Mouse (Mus musculus) midbrain, embryonic 14.5 days (tissue): ENCODE measurements around the gene Gm20458. TPM values are rescaled to one million over a fixed set of nuclear protein-coding genes. Genes with fewer than 3 reads are reported as not detected.

ENCODE experiments used
- ATAC-seq: fragments of 200-750 bp; cut with Nextera tagmentation; 2 replicates; pipeline ENCODE4 v1.8.0; 2017; ENCODE audit warnings: moderate number of reproducible peaks, moderate library complexity; ENCODE audit not compliant: low FRiP score, low TSS enrichment
- DNase-seq: peaks from one replicate; pipeline ENCODE4 v3.0.0-alpha.2; 2015
- H3K27ac ChIP-seq: fragments of 300-500 bp; sonication (generic); replicated peaks from 2 replicates; pipeline ENCODE4 v1.5.1; 2014; ENCODE audit warnings: mild to moderate bottlenecking, low read depth, low read length, moderate library complexity
- H3K27me3 ChIP-seq: fragments of 300-500 bp; sonication (generic); 2 replicates; pipeline ENCODE4 v1.6.1; 2014; ENCODE audit warnings: low read length, control low read depth, mixed read lengths; ENCODE audit not compliant: control insufficient read depth, insufficient read depth
- H3K36me3 ChIP-seq: fragments of 300-500 bp; sonication (generic); 2 replicates; pipeline ENCODE4 v1.6.1; 2014; ENCODE audit warnings: low read length, control low read depth; ENCODE audit not compliant: control insufficient read depth, insufficient read depth
- H3K4me1 ChIP-seq: fragments of 300-500 bp; sonication (generic); 2 replicates; pipeline ENCODE4 v1.6.1; 2014; ENCODE audit warnings: mild to moderate bottlenecking, antibody characterized with exemption, low read length, control low read depth; ENCODE audit not compliant: control insufficient read depth, insufficient read depth
- H3K4me2 ChIP-seq: fragments of 300-500 bp; sonication (generic); 2 replicates; pipeline ENCODE4 v1.6.1; 2014; ENCODE audit warnings: mild to moderate bottlenecking, low read length, moderate library complexity
- H3K4me3 ChIP-seq: fragments of 300-500 bp; sonication (generic); replicated peaks from 2 replicates; pipeline ENCODE4 v1.5.1; 2014; ENCODE audit warnings: low read depth, low read length
- H3K9ac ChIP-seq: fragments of 300-500 bp; sonication (generic); replicated peaks from 2 replicates; pipeline ENCODE4 v1.6.1; 2014; ENCODE audit warnings: mild to moderate bottlenecking, low read length, moderate library complexity
- H3K9me3 ChIP-seq: fragments of 300-500 bp; sonication (generic); 2 replicates; pipeline ENCODE4 v1.6.1; 2016; ENCODE audit warnings: low read length, control low read depth, mixed read lengths; ENCODE audit not compliant: control insufficient read depth
- WGBS: fragments of 180-500 bp; shearing (Covaris S2); extraction: QIAGEN DNeasy Blood & Tissue Kit; methylation state at CpG from one replicate; pipeline ENCODE4 v1.1.7; 2014; 5-methylcytosine and 5-hydroxymethylcytosine counted together
- polyA plus RNA-seq: library from polyadenylated mRNA; unstranded; fragments of >200 nt; fragmentation: Nextera tagmentation; extraction: Ambion mirVana; gene quantifications from 2 replicates; pipeline ENCODE4 v1.2.1, GENCODE M21; 2014

Gene Gm20458
- polyA plus RNA-seq, 1 experiment from 2014 or later: 5.1 TPM

DNA sequence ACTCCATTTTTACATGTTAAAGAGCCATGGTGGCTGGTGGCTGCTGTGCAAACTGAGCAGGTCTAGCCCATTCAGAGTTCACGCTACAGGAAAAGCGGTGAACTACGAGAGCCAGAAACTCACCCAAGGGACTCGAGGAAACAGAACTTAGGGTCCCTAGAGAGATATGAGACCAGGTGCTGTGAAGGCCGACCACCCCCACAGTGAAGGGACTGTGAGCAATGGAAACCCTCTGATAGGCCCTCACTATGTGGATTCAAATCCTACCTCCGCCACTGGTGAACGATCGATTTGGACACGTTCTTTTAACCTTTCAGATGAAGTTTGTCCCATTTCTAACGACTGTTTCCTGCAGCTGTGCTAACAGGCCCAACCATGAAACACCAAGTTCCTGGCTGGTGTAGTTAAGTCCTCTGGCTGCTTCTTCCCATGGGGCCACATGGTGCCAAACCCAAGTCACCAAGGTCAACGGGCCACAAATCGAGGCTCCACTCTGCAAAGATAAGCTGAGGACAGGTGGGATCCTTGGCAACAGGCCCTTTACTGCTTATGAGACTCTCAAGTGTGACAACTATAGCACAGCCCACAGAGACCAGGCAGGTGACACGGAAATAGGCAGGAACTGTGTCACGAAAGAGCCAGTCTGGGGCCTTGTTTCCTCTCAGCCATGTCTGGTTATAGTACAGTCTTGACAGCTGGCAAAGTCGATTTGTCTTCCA, 37.9 kb upstream of the Gm20458 start:
- H3K27me3 ChIP-seq: no peaks in the 10 kb centered on the region
- no peaks in the 10 kb centered on the region for H3K36me3 ChIP-seq
- DNase-seq (no peak), ATAC-seq (no peak)
- H3K4me2 ChIP-seq: no peak overlapping the region
- H3K27ac ChIP-seq: no peak overlapping the region
- no peaks in the 10 kb centered on the region for H3K9me3 ChIP-seq
- WGBS: 92% methylated on average over 15 of the region's 15 CpGs
- no peak overlapping the region for H3K9ac ChIP-seq
- H3K4me1 ChIP-seq: no peaks in the 10 kb centered on the region
- H3K4me3 ChIP-seq: no peak overlapping the region

DNA sequence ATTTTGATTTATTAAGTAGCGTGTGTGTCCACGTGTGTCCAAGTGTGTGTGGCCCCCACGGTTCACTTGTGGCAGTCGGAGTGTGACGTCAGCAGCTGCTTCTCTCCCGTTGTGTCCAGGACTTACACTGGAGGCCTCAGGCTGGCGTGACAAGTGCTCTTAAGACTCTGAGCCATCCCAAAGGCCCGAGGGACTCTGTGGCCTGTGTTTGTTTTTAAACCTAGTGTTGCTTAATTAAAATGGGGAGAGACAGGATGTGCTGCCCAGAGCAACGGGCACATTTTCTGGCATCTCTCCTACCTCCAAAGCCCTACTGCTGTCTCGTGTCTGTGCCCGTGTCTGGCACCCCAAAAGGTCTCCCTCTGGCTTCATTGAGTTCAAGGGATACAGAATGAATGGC, 37.3 kb upstream of the Gm20458 start:
- H3K4me3 ChIP-seq: no peak overlapping the region
- no peaks in the 10 kb centered on the region for H3K9me3 ChIP-seq
- no peak overlapping the region for H3K27ac ChIP-seq
- H3K36me3 ChIP-seq: no peaks in the 10 kb centered on the region
- 92% methylated on average over 11 of the region's 11 CpGs for WGBS
- no peak overlapping the region for H3K4me2 ChIP-seq
- no peaks in the 10 kb centered on the region for H3K27me3 ChIP-seq
- DNase-seq: no peak
- H3K4me1 ChIP-seq: no peaks in the 10 kb centered on the region
- ATAC-seq: no peak
- no peak overlapping the region for H3K9ac ChIP-seq

DNA sequence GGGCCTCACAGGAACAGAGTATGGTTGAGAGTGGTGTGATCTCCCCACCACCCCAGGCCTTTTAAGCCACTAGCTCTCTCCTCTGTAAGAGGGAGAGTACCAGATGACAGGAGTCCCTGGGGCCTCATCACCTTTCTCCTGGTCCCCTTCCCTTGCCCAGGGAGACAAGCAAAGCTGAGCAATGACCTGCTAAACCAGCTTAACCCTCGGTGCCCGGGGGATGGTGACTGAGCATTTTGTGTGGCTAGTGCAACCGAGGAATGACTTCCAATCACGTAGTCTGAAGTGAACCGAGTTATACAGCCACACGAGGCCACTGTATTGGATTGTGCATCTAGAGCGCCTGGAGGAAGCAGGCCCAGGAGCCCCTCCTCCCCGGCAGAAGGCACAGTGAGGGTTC, 36.4 kb upstream of the Gm20458 start:
- no peak overlapping the region for H3K4me2 ChIP-seq
- no peaks in the 10 kb centered on the region for H3K36me3 ChIP-seq
- no peaks in the 10 kb centered on the region for H3K9me3 ChIP-seq
- no peak overlapping the region for H3K4me3 ChIP-seq
- H3K27me3 ChIP-seq: no peaks in the 10 kb centered on the region
- no peaks in the 10 kb centered on the region for H3K4me1 ChIP-seq
- DNase-seq (no peak), ATAC-seq (no peak)
- 86% methylated on average over 8 of the region's 8 CpGs for WGBS
- H3K9ac ChIP-seq: no peak overlapping the region
- H3K27ac ChIP-seq: no peak overlapping the region

DNA sequence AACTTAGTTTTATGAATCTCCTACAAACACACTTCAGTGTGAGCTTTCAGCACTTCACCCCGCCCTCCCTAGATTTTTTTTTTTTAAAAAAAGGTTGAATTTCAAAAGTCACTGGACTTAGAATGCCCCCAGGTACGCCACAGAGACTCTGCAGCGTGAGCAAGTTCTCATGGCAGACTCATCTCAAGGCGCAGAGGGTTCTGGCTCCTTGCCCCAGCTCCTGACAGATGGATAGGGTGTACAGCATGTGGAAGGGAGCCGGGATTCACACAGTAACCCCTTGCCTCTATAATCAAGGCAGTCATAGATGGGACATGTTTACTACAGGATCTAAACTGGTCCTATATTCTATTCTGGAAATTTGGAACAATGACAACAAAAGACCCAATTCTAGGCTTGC, 35.4 kb upstream of the Gm20458 start:
- no peak for ATAC-seq
- Histone ChIP-seq H3K4me3 (no peak overlapping the region), H3K9me3 (no peaks in the 10 kb centered on the region), H3K4me2 (no peak overlapping the region), H3K4me1 (no peaks in the 10 kb centered on the region), H3K27ac (no peak overlapping the region), H3K36me3 (no peaks in the 10 kb centered on the region), H3K27me3 (no peaks in the 10 kb centered on the region), H3K9ac (no peak overlapping the region)
- DNase-seq: no peak
- 90% methylated on average over 5 of the region's 5 CpGs for WGBS

DNA sequence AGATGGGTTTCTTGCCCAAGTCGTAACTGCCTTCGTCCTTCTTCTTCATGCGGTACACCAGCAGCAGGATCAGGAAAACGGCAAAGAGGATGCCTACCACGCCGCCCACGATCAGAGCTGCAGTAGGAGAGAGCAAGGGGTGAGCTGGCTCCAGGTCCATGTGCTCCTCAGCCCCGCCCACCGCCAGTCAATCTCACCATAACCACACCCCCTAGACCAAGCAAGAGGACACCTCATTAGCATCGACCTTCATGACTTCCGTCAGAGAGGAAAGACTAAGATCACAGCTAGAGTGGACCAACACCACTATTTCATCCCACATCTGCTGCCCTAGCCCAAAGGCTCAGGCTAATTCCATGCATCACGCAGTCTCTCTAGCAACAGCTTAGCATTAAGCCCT, 34.6 kb upstream of the Gm20458 start:
- no peak overlapping the region for H3K9ac ChIP-seq
- no peak overlapping the region for H3K27ac ChIP-seq
- no peaks in the 10 kb centered on the region for H3K27me3 ChIP-seq
- no peak overlapping the region for H3K4me2 ChIP-seq
- H3K4me3 ChIP-seq: no peak overlapping the region
- H3K4me1 ChIP-seq: no peaks in the 10 kb centered on the region
- DNase-seq (no peak), ATAC-seq (no peak)
- H3K9me3 ChIP-seq: no peaks in the 10 kb centered on the region
- no peaks in the 10 kb centered on the region for H3K36me3 ChIP-seq
- 32% methylated on average over 12 of the region's 12 CpGs for whole genome bisulfite sequencing

DNA sequence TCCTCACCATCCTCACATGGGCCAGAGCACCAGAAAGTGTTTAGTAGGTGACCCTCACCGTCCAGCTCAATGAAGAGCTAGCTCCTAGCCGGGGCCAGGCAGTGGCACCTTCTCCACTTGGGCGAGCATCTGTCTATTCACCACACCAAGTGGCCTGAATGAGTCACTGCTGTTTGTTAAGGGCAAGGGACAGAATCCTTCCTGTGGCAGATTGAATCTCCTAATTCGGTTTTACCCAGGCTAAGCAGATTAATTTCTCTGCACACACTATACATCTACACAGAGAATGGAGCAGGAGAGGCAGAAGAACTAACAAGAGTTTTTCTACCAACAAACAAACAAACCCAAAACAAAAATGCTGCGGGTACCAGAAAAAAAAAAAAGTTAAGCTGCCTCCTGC, 33.8 kb upstream of the Gm20458 start:
- H3K9ac ChIP-seq: no peak overlapping the region
- DNase-seq (no peak), ATAC-seq (no peak)
- WGBS: 86% methylated on average over 5 of the region's 5 CpGs
- H3K4me3 ChIP-seq: no peak overlapping the region
- no peaks in the 10 kb centered on the region for H3K27me3 ChIP-seq
- no peak overlapping the region for H3K27ac ChIP-seq
- H3K9me3 ChIP-seq: no peaks in the 10 kb centered on the region
- H3K4me1 ChIP-seq: no peaks in the 10 kb centered on the region
- no peaks in the 10 kb centered on the region for H3K36me3 ChIP-seq
- no peak overlapping the region for H3K4me2 ChIP-seq

DNA sequence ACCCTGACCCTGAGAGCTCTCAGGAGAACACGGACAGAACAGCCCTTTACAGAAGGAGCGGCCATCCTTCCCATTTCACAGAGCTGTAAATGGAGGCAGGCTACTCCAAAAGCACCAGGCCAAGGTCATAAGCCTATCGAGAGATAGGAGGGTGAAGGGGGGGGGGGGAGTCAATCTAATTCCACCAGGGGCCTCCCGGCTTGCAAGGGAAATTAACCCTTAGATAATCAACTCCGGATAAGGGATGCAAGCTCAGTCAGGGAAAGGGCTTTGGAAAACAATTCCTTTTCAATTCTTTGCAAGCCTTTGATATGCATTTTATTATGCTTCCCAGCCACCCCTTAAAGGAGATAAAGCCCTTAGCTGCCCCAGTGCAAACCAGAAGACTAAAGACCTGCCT, 32.3 kb upstream of the Gm20458 start:
- 43% methylated on average over 5 of the region's 5 CpGs for WGBS
- H3K27ac ChIP-seq: no peak overlapping the region
- DNase-seq: no peak

DNA sequence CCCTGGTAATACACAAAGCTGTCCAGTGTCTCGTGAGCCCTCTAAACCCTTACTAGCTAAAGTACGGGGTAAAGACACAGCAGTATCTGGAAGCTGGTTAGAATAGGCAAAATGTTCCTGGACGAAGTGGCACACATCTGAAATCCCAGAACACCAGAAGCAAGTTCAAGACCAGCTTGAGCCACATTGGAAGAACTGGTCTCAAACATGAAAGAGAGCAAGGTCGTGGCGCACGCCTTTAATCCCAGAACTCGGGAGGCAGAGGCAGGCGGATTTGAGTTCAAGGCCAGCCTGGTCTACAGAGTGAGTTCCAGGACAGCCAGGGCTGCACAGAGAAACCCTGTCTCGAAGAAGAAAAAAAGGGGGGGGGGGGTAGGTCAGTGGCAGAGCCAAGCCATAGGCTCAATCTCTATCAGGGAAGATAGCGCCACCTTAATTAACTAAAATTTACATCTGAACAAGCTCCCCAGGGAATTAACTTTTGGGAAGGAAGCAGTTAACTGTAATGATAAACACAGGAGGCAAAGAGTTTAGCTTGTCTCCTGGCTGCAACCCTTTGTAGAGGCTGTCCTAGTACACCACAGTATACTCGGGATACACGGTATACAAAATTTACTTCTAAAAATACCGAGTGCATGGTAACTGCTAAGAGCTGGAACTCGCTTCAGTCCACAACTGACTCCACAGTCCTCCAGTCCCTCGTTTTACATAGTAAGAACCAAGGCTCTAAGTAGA, 30.7 kb upstream of the Gm20458 start:
- Histone ChIP-seq H3K4me1 (no peaks in the 10 kb centered on the region), H3K36me3 (no peaks in the 10 kb centered on the region), H3K27ac (no peak overlapping the region), H3K27me3 (no peaks in the 10 kb centered on the region), H3K4me3 (no peak overlapping the region), H3K9me3 (no peaks in the 10 kb centered on the region), H3K9ac (no peak overlapping the region), H3K4me2 (no peak overlapping the region)
- ATAC-seq: no peak
- no peak for DNase-seq
- WGBS: 55% methylated on average over 15 of the region's 15 CpGs

More for the DNA sequence above, 32.3 kb upstream of the Gm20458 start:
- Histone ChIP-seq H3K4me1 (no peaks in the 10 kb centered on the region), H3K4me3 (no peak overlapping the region), H3K27me3 (no peaks in the 10 kb centered on the region), H3K9me3 (no peaks in the 10 kb centered on the region), H3K36me3 (no peaks in the 10 kb centered on the region), H3K9ac (no peak overlapping the region), H3K4me2 (no peak overlapping the region)
- no peak for ATAC-seq

DNA sequence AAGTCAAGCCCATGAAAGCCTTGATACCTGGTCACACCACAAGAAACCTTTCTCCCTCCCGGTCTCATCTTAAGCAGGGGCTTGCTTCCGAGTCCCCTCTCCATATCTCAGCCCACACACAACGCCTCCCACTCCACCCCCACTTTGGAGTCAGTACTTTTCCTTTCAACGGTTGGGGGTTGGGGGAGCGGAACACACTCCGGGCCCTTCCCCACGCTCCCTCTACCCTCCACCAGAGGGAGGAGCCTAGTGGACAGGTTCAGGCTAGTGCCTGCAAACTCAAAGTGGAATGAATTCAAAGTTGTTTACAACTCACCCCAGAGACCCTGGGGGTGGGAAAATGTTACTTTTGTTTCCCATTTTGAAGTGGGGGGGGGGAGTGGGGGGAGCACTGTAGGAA, 30.1 kb upstream of the Gm20458 start:
- DNase-seq: no peak
- ATAC-seq: no peak
- Histone ChIP-seq H3K36me3 (no peaks in the 10 kb centered on the region), H3K4me3 (no peak overlapping the region), H3K9me3 (no peaks in the 10 kb centered on the region), H3K9ac (no peak overlapping the region), H3K4me2 (no peak overlapping the region), H3K27me3 (no peaks in the 10 kb centered on the region), H3K27ac (no peak overlapping the region), H3K4me1 (no peaks in the 10 kb centered on the region)
- 23% methylated on average over 7 of the region's 7 CpGs for WGBS
